Mouse (Mus musculus): ENCODE measurements at regions not wholly inside any gene's neighbourhood (a gene's known extent, or its start where the extent isn't known, plus 50 kb on each side); places are given as distances from the start of the nearest gene placed in this dataset.

DNA sequence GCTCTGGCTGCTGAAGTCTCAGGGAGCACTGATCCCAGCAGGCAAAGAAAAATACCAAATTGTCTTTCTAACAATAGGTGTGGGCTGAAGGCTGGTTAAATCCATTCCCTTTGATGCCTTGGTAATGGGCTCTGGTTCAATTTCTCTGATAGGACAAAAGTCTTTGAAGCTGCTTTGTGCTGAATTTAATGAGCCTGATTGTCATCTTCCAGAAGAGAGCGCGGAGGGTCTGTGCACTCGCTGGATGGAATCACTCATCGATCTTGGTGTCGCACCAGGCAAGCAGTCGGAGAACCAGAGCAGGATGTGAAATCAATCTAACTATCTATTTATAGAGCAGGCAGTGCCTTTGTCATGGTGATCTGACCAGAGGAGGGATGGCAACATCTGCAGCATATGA lies 274.6 kb upstream of the Trib2 start:
- H3K27me3 ChIP-seq (replicated peaks), result no peaks in the 10 kb centered on the region
- 15% methylated on average over 6 of the region's 6 CpGs for WGBS
- no peaks in the 10 kb centered on the region for H3K36me3 ChIP-seq
- H3K27ac ChIP-seq (replicated peaks), result no peak overlapping the region
- H3K9ac ChIP-seq (replicated peaks), result no peak overlapping the region
- H3K9me3 ChIP-seq (replicated peaks), result no peaks in the 10 kb centered on the region
- no peak overlapping the region for H3K4me3 ChIP-seq (replicated peaks)
- H3K4me1 ChIP-seq, result 0 out of 2 replicates have a peak, but pooled peaks cover 3% of the 10 kb centered on the region
- ATAC-seq (ENCODE audit: low FRiP score), result no peak
- no peak overlapping the region for H3K4me2 ChIP-seq

- no peak overlapping the region for H3K27ac ChIP-seq (replicated peaks)
- no peaks in the 10 kb centered on the region for H3K4me1 ChIP-seq
- H3K9ac ChIP-seq (replicated peaks), result no peak overlapping the region
- H3K4me2 ChIP-seq, result no peak overlapping the region
- H3K36me3 ChIP-seq, result no peaks in the 10 kb centered on the region
- no peaks in the 10 kb centered on the region for H3K27me3 ChIP-seq (replicated peaks)
- ATAC-seq (ENCODE audit: low FRiP score), result no peak
- H3K9me3 ChIP-seq (replicated peaks), result no peaks in the 10 kb centered on the region
- H3K4me3 ChIP-seq (replicated peaks), result no peak overlapping the region
- WGBS, result 11% methylated on average over 1 of the region's 1 CpGs
These were observed 266.5 kb upstream of the Trib2 start for GRCm38 (mm10) chr12:16083176-16083575.

DNA sequence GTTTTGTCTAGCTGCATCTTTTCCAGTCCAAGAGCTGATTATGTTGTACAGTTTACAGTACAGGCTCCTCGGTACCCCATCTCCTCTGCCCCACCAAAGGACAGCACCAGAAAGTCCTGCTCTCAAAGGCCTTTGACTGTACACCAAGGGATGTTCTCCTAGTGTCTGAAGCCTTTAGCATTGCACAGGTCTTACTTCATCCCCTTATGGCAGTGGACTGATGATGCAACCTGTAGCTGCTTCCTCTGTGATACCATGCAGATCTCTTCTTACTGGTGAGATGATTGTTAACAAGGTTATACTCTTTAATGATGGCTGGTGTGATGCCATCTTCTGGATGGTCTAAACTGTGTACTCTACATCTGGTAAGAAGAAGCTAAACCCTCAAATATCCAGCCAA lies 260.5 kb upstream of the Trib2 start:
- Histone ChIP-seq H3K4me1 (no peaks in the 10 kb centered on the region), H3K4me2 (no peak overlapping the region), H3K36me3 (no peaks in the 10 kb centered on the region), H3K4me3 (replicated peaks) (no peak overlapping the region), H3K27me3 (replicated peaks) (no peaks in the 10 kb centered on the region), H3K9ac (replicated peaks) (no peak overlapping the region), H3K9me3 (replicated peaks) (no peaks in the 10 kb centered on the region), H3K27ac (replicated peaks) (no peak overlapping the region)
- ATAC-seq (ENCODE audit: low FRiP score), result no peak
- 86% methylated on average over 1 of the region's 1 CpGs for whole genome bisulfite sequencing

GRCm38 (mm10) chr12:16075962-16076361 lies 259.2 kb upstream of the Trib2 start:
- ATAC-seq (ENCODE audit: low FRiP score), result no peak
- Histone ChIP-seq H3K4me3 (replicated peaks) (no peak overlapping the region), H3K4me2 (no peak overlapping the region), H3K27me3 (replicated peaks) (no peaks in the 10 kb centered on the region), H3K4me1 (no peaks in the 10 kb centered on the region), H3K9ac (replicated peaks) (no peak overlapping the region), H3K27ac (replicated peaks) (no peak overlapping the region), H3K36me3 (no peaks in the 10 kb centered on the region), H3K9me3 (replicated peaks) (no peaks in the 10 kb centered on the region)
- 79% methylated on average over 2 of the region's 2 CpGs for WGBS

GRCm38 (mm10) chr12:16068940-16069339 lies 252.2 kb upstream of the Trib2 start:
- Histone ChIP-seq H3K4me1 (no peaks in the 10 kb centered on the region), H3K4me2 (no peak overlapping the region), H3K9me3 (replicated peaks) (no peaks in the 10 kb centered on the region), H3K9ac (replicated peaks) (no peak overlapping the region), H3K36me3 (no peaks in the 10 kb centered on the region), H3K4me3 (replicated peaks) (no peak overlapping the region), H3K27ac (replicated peaks) (no peak overlapping the region), H3K27me3 (replicated peaks) (no peaks in the 10 kb centered on the region)
- no peak for ATAC-seq (ENCODE audit: low FRiP score)
- WGBS, result 96% methylated on average over 13 of the region's 13 CpGs

GRCm38 (mm10) chr12:16062689-16063088 lies 246.0 kb upstream of the Trib2 start:
- WGBS, result 88% methylated on average over 7 of the region's 7 CpGs
- ATAC-seq (ENCODE audit: low FRiP score), result no peak
- Histone ChIP-seq H3K4me1 (no peaks in the 10 kb centered on the region), H3K9ac (replicated peaks) (no peak overlapping the region), H3K9me3 (replicated peaks) (no peaks in the 10 kb centered on the region), H3K27ac (replicated peaks) (no peak overlapping the region), H3K4me2 (no peak overlapping the region), H3K4me3 (replicated peaks) (no peak overlapping the region), H3K36me3 (no peaks in the 10 kb centered on the region), H3K27me3 (replicated peaks) (no peaks in the 10 kb centered on the region)

DNA sequence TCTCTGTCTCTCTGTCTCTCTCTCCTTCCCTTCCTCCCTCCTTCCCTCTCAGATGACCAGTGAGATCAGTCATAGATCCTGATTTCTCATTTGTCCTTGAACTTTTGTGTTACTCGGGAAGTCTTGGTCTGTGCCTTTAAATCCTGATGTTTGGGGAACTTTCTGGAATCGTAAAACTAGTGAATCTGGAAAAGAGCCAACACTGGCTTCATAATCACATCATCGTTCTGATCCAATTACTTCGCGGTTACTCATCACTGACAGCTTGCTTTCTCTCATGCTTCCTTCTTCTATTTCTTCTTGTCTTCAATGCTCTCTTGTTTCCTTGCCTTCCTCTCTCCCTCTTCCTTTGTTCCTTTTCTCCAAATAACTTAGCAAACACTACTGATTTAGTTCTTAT lies 243.7 kb upstream of the Trib2 start:
- Histone ChIP-seq H3K36me3 (no peaks in the 10 kb centered on the region), H3K9ac (replicated peaks) (no peak overlapping the region), H3K9me3 (replicated peaks) (no peaks in the 10 kb centered on the region), H3K27ac (replicated peaks) (no peak overlapping the region), H3K4me1 (no peaks in the 10 kb centered on the region), H3K4me3 (replicated peaks) (no peak overlapping the region), H3K27me3 (replicated peaks) (no peaks in the 10 kb centered on the region), H3K4me2 (no peak overlapping the region)
- WGBS, result 72% methylated on average over 5 of the region's 5 CpGs
- ATAC-seq (ENCODE audit: low FRiP score), result no peak

DNA sequence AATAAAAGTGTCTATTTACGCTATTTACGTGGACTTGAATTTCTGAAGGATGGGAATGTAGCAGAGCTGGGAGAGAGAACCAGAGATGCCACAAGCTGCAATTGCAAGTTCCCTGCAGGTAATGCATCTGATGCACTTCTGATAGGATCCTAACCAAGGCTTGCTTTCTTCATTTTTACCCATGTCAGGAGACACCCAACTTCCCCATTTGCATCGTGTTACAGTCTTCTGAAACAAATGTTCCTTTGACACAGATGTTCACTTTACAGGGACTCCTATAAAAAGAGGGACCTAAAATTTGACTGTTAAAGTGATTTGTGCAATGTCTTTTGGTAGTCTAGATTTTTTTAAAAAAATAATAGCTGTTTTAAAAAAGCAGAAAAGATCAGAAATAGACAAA lies 241.5 kb upstream of the Trib2 start:
- Histone ChIP-seq H3K9me3 (replicated peaks) (no peaks in the 10 kb centered on the region), H3K36me3 (no peaks in the 10 kb centered on the region), H3K27me3 (replicated peaks) (no peaks in the 10 kb centered on the region), H3K4me1 (no peaks in the 10 kb centered on the region), H3K27ac (replicated peaks) (no peak overlapping the region), H3K9ac (replicated peaks) (no peak overlapping the region), H3K4me3 (replicated peaks) (no peak overlapping the region), H3K4me2 (no peak overlapping the region)
- 86% methylated on average over 3 of the region's 3 CpGs for WGBS
- no peak for ATAC-seq (ENCODE audit: low FRiP score)

DNA sequence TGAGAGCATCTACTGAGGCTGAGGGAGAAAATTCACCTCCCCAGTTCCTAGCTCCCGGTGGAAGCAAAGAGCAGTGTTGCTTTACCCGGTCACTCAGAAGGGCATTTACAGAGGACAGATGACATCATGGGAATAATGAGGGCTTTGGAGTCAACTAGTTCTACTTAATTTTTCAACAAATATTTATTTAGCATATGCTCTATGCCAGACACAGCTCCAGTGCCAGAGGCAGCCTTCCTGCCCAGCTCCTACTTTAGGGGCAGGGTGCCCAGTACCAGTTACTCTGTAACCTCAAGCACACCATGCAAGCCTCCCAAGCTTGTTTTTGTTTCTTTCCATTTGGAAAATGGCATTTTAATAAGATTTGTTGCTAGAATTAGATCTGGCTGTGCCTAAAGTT lies 240.1 kb upstream of the Trib2 start:
- no peaks in the 10 kb centered on the region for H3K4me1 ChIP-seq
- no peak overlapping the region for H3K27ac ChIP-seq (replicated peaks)
- no peak for ATAC-seq (ENCODE audit: low FRiP score)
- no peaks in the 10 kb centered on the region for H3K27me3 ChIP-seq (replicated peaks)
- H3K36me3 ChIP-seq, result no peaks in the 10 kb centered on the region
- no peak overlapping the region for H3K4me2 ChIP-seq
- H3K9ac ChIP-seq (replicated peaks), result no peak overlapping the region
- H3K4me3 ChIP-seq (replicated peaks), result no peak overlapping the region
- H3K9me3 ChIP-seq (replicated peaks), result no peaks in the 10 kb centered on the region
- WGBS, result 81% methylated on average over 2 of the region's 2 CpGs

GRCm38 (mm10) chr12:16056216-16056615 lies 239.5 kb upstream of the Trib2 start:
- Histone ChIP-seq H3K27me3 (replicated peaks) (no peaks in the 10 kb centered on the region), H3K4me3 (replicated peaks) (no peak overlapping the region), H3K36me3 (no peaks in the 10 kb centered on the region), H3K27ac (replicated peaks) (no peak overlapping the region), H3K4me1 (no peaks in the 10 kb centered on the region), H3K9me3 (replicated peaks) (no peaks in the 10 kb centered on the region), H3K4me2 (no peak overlapping the region), H3K9ac (replicated peaks) (no peak overlapping the region)
- ATAC-seq (ENCODE audit: low FRiP score), result no peak
- 72% methylated on average over 1 of the region's 1 CpGs for WGBS

- 84% methylated on average over 2 of the region's 2 CpGs for WGBS
- Histone ChIP-seq H3K27me3 (replicated peaks) (no peaks in the 10 kb centered on the region), H3K4me3 (replicated peaks) (no peak overlapping the region)
These were observed 237.9 kb upstream of the Trib2 start for GRCm38 (mm10) chr12:16054591-16054990.

GRCm38 (mm10) chr12:16053735-16054134 lies 237.0 kb upstream of the Trib2 start:
- Histone ChIP-seq H3K27me3 (replicated peaks) (no peaks in the 10 kb centered on the region), H3K27ac (replicated peaks) (no peak overlapping the region), H3K4me1 (no peaks in the 10 kb centered on the region), H3K4me2 (no peak overlapping the region), H3K9me3 (replicated peaks) (no peaks in the 10 kb centered on the region), H3K9ac (replicated peaks) (no peak overlapping the region), H3K36me3 (no peaks in the 10 kb centered on the region), H3K4me3 (replicated peaks) (no peak overlapping the region)
- WGBS, result 66% methylated on average over 3 of the region's 3 CpGs
- no peak for ATAC-seq (ENCODE audit: low FRiP score)

More at GRCm38 (mm10) chr12:16054591-16054990, 237.9 kb upstream of the Trib2 start:
- Histone ChIP-seq H3K9ac (replicated peaks) (no peak overlapping the region), H3K4me2 (no peak overlapping the region), H3K36me3 (no peaks in the 10 kb centered on the region), H3K4me1 (no peaks in the 10 kb centered on the region), H3K9me3 (replicated peaks) (no peaks in the 10 kb centered on the region), H3K27ac (replicated peaks) (no peak overlapping the region)
- ATAC-seq (ENCODE audit: low FRiP score), result no peak

GRCm38 (mm10) chr12:16052998-16053397 lies 236.3 kb upstream of the Trib2 start:
- WGBS, result 83% methylated on average over 1 of the region's 1 CpGs
- Histone ChIP-seq H3K4me1 (no peaks in the 10 kb centered on the region), H3K27ac (replicated peaks) (no peak overlapping the region), H3K4me3 (replicated peaks) (no peak overlapping the region), H3K9me3 (replicated peaks) (no peaks in the 10 kb centered on the region), H3K4me2 (no peak overlapping the region), H3K9ac (replicated peaks) (no peak overlapping the region), H3K27me3 (replicated peaks) (no peaks in the 10 kb centered on the region), H3K36me3 (no peaks in the 10 kb centered on the region)
- no peak for ATAC-seq (ENCODE audit: low FRiP score)
